Mouse (Mus musculus) lung, adult 2 months (tissue): ENCODE results near the gene Myh6.

Source experiments
- CTCF ChIP-seq: fragments of 200-500 bp; IDR thresholded peaks from 2 replicates; pipeline ENCODE4 v1.5.1; 2011; ENCODE audit warnings: mild to moderate bottlenecking, low read length, control low read depth; ENCODE audit not compliant: insufficient read depth
- POLR2A ChIP-seq: fragments of 200-500 bp; IDR thresholded peaks from 2 replicates; pipeline ENCODE4 v1.6.1; 2011; ENCODE audit warnings: low read depth, mild to moderate bottlenecking, control low read depth, low read length, borderline replicate concordance; ENCODE audit errors: extremely low read depth

- TF ChIP-seq POLR2A (no peak), CTCF (no peak)
Measured at GRCm38 (mm10) chr14:54940176-54940530, 26.6 kb downstream of the Myh6 start.
